Mouse (Mus musculus): ENCODE data around the gene Reep1.

DNA sequence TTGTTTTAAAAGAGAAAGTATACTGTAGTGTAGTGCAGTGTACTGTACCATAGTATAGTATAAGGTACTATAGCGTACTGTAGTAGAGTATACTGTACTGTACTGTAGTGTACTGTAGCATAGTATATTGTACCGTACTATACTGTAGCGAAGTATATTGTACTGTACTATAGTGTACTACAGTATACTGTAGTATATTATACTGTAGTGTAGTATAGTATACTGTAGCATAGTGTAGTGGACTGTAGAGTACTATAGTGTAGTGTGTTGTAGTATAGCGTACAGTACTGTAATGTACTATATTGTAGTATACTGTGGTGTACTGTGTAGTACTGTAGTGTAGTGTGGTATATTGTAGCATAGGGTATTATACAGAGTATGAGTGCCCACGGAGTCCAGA, 9.1 kb downstream of the Reep1 start:
- TF ChIP-seq CTCF (IDR thresholded peaks at IDR 0.05) (no peak), EP300 (IDR thresholded peaks at IDR 0.05) (no peak)

All from lung, postnatal 0 days (tissue).